Mouse (Mus musculus) layer of hippocampus, adult 2 months (tissue): ENCODE results near the gene Acot7. TPM values are rescaled to one million over a fixed set of nuclear protein-coding genes. Genes with fewer than 3 reads are reported as not detected.

ENCODE experiments used
- DNase-seq, 2 experiments: peaks; one replicate each; pipeline ENCODE4 v3.0.0; 2022; ENCODE audit warnings: low spot score in 2 of 2
- H3K27ac ChIP-seq: fragments of 200-600 bp; 2 replicates; pipeline ENCODE4 v1.8.1; 2022
- H3K4me3 ChIP-seq: fragments of 200-600 bp; 2 replicates; pipeline ENCODE4 v1.8.1; 2022; ENCODE audit warnings: mild to moderate bottlenecking
- CTCF ChIP-seq: fragments of 200-600 bp; conservative IDR thresholded peaks from 2 replicates; pipeline ENCODE4 v1.8.1; 2022; ENCODE audit warnings: antibody characterized with exemption, mild to moderate bottlenecking, moderate library complexity
- total RNA-seq, 2 experiments: library from RNA; stranded (reverse); gene quantifications; 2 replicates each; pipeline ENCODE4 v1.2.3; 2021

The Acot7 gene
- total RNA-seq, 2 experiments from 2014 or later = 306 to 335 TPM

DNA sequence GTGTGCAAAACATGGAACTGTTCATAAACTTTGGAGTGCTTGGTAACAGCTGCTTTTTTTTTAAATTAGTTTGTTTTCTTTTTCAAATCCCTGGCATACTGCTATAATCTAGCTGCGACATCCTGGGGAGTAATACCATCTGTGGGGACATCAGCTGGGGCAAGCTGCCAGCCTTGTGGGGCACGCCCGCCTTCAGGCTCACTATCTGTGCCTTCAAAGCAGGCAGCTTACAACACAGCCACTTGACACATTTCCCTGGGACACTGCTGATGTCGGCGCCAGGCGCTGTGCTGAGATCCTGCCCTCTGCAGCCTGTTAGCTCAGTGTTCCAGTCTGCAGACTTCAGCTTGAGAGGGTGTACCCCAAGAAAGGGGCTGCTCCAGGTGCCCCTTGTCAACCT, 79.1 kb downstream of the Acot7 start:
- DNase-seq = peak; percentile 81 to 82
- TF ChIP-seq CTCF = no peak
- H3K4me3 ChIP-seq = no peak overlapping the region
- no peak overlapping the region for H3K27ac ChIP-seq

DNA sequence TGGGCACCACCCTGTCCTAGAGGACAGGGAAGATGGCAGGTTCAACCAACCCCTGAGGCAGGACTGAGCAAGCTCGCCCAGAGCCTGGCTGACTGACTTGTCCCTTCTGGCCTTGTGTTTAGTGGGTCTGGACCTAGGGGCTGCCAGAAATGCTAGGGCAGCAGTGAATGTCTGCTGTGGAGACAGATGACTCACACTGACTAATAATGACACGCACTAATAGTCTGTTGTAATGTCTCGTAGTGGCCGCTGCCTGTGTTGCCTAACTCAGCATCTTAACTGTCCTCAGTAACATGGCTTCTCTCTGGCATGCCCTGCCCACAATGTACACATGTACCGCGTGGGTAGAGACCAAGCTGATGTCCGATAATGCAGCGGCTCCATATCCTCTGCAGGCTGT, 82.5 kb downstream of the Acot7 start:
- Histone ChIP-seq H3K27ac (no peak overlapping the region), H3K4me3 (no peak overlapping the region)
- TF ChIP-seq CTCF = no peak
- no peak for DNase-seq

DNA sequence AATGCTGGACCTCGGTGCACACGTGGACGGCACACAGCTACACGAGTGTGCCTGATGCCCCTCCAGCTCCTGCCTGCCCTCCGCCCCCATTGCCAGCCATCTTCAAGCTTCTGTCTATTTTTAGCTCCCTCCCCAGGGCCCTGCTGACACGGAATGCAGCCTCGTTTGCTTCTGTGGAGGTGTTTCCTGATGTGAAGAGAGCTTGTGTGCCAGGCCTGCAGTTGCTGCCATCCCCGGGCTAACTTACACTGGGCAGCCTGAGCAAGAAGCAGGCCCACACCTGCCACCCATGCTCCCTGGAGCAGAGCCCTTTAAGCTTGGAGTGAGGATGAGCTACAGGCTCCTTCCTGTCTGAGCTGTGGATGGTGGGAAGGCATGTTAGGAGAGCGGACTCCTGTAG, 84.3 kb downstream of the Acot7 start:
- TF ChIP-seq CTCF = no peak

GRCm38 (mm10) chr4:152263089-152263488, 85.2 kb downstream of the Acot7 start:
- no peak for DNase-seq
- H3K4me3 ChIP-seq = no peak overlapping the region
- TF ChIP-seq CTCF = no peak
- no peak overlapping the region for H3K27ac ChIP-seq

More for the DNA sequence above, 84.3 kb downstream of the Acot7 start:
- H3K27ac ChIP-seq = no peak overlapping the region
- no peak overlapping the region for H3K4me3 ChIP-seq
- no peak for DNase-seq

DNA sequence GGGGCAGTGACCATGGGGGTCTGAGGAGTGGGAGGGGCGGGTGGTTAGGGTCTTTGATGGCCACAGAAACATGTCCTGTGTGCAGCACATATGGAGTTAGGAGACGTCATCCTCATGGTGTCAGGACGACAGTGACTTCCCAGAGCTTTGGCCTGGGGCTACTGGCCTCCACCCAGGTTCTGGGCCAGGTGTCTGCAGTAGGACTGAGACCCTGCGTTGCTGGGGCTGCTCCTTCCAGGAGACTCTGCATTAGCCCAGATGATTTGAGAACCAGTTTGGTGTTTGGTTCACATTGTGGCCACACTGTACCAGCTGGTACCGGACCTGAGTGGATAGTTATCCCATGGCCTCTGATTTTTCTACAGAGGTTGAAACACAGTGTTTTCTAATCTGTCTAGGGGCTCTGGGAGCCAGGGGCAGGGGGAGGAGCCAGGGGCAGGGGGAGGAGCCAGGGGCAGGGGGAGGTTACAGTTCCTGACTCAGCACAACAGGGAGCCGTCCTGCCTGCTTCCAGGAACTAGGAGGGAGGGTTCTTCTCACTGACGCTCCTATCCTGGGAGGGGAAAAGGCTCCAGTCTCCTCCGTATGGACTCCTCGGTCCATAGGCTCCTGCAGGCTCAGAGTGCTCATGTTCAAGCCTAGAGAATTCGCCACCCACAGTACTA, 85.7 kb downstream of the Acot7 start:
- DNase-seq = no peak
- TF ChIP-seq CTCF = no peak
- H3K4me3 ChIP-seq = no peak overlapping the region
- H3K27ac ChIP-seq = peak overlapping the region; percentile 25; the same call in 1 of the 2 replicates

DNA sequence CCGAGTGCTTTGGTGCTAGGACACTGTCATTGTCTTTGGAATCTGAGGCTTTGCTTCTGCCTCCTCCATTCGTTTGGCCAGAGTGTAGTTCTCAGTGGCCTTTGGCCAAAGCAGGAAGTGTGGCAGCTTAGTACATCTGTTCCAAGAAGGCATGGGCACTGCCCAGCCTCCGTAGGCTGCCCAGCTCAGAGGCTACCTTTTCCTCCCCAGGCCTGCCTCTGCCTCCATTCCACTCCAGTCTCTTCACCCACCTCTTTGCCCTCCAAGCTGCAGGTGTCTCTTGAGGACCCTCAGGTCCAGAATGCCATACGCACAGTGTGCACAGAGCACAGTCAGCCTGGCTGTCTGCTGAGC, 86.2 kb downstream of the Acot7 start:
- no peak for TF ChIP-seq CTCF
- H3K27ac ChIP-seq = peak overlapping the region; percentile 25; the same call in 1 of the 2 replicates
- no peak for DNase-seq
- H3K4me3 ChIP-seq = no peak overlapping the region

DNA sequence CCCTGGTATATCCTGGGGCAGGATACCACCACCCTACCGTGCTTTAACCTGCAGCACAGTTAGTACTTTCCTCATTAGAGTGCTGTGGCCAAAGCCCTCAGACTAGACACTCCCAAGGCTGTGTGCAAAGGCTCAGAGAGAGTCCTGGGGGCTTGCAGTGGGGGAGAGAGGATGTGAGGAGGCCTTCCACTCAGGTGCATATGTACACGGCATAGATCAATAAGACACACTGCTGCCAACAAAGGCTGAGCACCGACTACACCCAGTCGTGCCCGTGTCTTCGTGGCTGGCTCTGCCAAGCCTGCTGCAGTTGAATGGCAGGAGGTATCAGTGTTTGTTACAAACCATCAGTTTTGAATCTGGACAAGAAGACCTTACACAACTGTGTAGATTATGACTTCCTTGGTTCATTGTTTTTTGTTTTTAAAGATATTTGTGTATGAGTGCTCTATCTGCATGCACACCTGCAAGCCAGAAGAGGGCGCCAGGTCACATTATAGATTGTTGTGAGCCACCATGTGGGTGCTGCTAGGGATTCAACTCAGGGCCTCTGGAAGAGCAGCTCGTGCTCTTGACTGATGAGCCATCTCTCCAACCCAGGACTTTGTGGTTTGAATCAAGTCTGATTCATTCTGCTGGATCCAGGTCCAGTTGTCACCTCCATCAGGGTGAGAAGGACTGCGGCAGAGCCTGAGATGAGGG, 87.1 kb downstream of the Acot7 start:
- TF ChIP-seq CTCF = peak; percentile 61
- peak overlapping the region; percentile 25; the same call in 1 of the 2 replicates for H3K27ac ChIP-seq
- DNase-seq = no peak
- no peak overlapping the region for H3K4me3 ChIP-seq

DNA sequence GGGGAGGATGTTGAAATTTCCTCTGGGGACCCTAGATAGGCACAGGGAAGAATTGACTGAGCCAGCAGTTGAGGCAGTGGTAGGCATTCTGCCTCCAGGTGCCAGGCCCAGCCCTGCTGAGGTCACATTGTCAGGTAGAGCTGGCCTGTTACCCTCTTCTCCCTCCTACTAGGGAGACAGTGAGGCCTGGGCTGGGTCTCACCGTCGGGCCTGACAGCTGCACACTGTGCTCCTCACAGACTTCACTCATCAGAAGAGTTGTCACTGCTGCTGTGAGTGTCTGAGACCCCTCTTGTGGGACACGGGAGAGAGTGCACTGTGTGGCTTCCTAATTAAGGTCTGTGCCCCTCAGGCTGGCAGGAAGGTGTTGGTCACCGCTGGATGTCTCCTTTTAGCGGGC, 87.9 kb downstream of the Acot7 start:
- H3K4me3 ChIP-seq = no peak overlapping the region
- no peak for TF ChIP-seq CTCF
- no peak for DNase-seq
- H3K27ac ChIP-seq = peak overlapping the region; percentile 49

- TF ChIP-seq CTCF = no peak
- Histone ChIP-seq H3K4me3 (no peak overlapping the region), H3K27ac (peak overlapping the region; percentile 49)
- peak; percentile 56 to 73 for DNase-seq
Observed at GRCm38 (mm10) chr4:152266236-152266895, 88.4 kb downstream of the Acot7 start.

GRCm38 (mm10) chr4:152267748-152268369, 89.9 kb downstream of the Acot7 start:
- Histone ChIP-seq H3K4me3 (no peak overlapping the region), H3K27ac (peak overlapping the region; percentile 65)
- TF ChIP-seq CTCF = no peak
- DNase-seq = no peak

DNA sequence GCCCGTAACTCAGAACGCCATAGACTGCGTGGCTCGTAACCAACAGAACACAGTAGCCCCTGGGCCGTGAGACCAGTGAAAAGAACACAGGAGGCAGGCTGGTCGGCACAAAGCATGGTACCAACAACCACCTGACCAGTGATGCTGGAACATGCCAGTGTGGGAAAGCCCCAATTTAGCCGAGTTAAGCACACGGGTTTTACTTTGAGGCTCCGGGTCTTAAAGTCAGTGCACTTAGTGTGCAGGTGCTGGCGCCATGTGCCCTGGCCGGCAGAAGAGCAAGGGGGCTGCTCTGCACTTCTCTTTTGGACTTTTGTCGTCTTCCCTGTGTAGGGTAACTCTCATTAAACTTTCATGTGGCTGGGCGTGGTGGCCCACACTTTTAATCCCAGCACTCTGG, 92.0 kb downstream of the Acot7 start:
- DNase-seq = no peak
- H3K4me3 ChIP-seq = no peak overlapping the region
- H3K27ac ChIP-seq = no peak overlapping the region
- no peak for TF ChIP-seq CTCF

DNA sequence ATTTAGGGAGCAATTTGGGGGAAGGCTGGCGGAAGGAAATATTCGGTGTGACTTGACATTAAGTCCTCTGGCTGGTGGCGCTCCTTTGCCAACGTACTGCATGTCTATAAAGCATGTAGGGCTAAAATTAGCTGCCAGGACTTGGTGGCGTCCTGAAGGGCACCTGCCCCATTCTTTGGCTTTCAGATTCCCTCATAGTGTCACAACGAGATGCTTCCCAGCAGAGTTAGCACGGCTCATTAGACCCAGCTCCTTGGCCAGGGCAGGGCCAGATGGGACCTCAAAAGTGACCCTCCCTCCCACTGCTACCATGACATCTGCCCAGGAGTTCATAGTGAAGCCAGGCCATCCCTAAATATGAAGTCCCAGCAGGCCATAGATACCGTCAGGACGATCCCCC, 92.7 kb downstream of the Acot7 start:
- Histone ChIP-seq H3K27ac (no peak overlapping the region), H3K4me3 (no peak overlapping the region)
- no peak for DNase-seq
- TF ChIP-seq CTCF = no peak

DNA sequence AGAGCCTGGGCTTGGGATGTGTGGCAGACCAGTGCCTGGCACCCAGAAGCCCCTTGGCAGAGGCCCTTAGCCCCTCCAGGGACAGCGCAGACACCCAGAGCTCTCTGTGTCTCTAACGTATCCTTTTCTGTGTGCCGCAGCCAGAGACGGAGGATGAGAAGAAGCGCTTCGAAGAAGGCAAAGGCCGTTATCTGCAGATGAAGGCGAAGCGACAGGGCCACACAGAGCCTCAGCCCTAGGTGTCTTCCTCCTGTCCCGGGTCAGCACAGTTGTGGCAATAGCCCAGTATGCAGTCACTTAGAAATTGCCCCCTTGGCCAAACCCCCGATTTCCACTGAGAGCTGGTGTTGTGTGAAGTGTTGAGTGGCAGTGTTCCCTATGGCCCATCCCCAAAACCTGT, 93.4 kb downstream of the Acot7 start:
- no peak overlapping the region for H3K4me3 ChIP-seq
- TF ChIP-seq CTCF = no peak
- no peak overlapping the region for H3K27ac ChIP-seq
- DNase-seq = no peak
